Mouse (Mus musculus): ENCODE measurements around the gene Gm6899. TPM values are rescaled to one million over a fixed set of nuclear protein-coding genes. Genes with fewer than 3 reads are reported as not detected.

The Gm6899 gene
- polyA plus RNA-seq (2015; fragmentation: Nextera tagmentation; extraction: Ambion mirVana) = 0.28 and 0.38 TPM in 2 replicates

- DNase-seq (peak; percentile 84), ATAC-seq (ENCODE audit: low read depth) (peak; percentile 99)
- H3K27me3 ChIP-seq = no peaks in the 10 kb centered on the region
- no peaks in the 10 kb centered on the region for H3K9me3 ChIP-seq (replicated peaks)
- peak within 1 kb of the TSS; percentile 95 for H3K27ac ChIP-seq
- peak within 1 kb of the TSS; percentile 76 for H3K4me2 ChIP-seq
- peak within 1 kb of the TSS; percentile 96 for H3K9ac ChIP-seq
- peak within 1 kb of the TSS; percentile 90 for H3K4me3 ChIP-seq (replicated peaks)
- H3K36me3 ChIP-seq = peaks cover 15% of the 10 kb centered on the region
- H3K4me1 ChIP-seq (replicated peaks) = peaks cover 47% of the 10 kb centered on the region
- under 1% methylated on average over 60 of the region's 60 CpGs for whole genome bisulfite sequencing (ENCODE audit: insufficient replicate concordance)
Measured at GRCm38 (mm10) chr11:26593061-26594059, at the start of gene Gm6899, which contains the start of gene Vrk2. TSS of gene Gm6899 (plus strand) at chr11:26593241. TSS of gene Vrk2 (minus strand) at chr11:26593999.

GRCm38 (mm10) chr11:26551551-26551950 is 41.5 kb upstream of the Gm6899 start:
- H3K4me1 ChIP-seq (replicated peaks) = peaks cover 11% of the 10 kb centered on the region
- 66% methylated on average over 3 of the region's 3 CpGs for WGBS (ENCODE audit: insufficient replicate concordance)
- peak; percentile 86 for ATAC-seq (ENCODE audit: low read depth)

GRCm38 (mm10) chr11:26585409-26586366 is 7.4 kb upstream of the Gm6899 start:
- Histone ChIP-seq H3K4me3 (replicated peaks) (no peak overlapping the region), H3K9me3 (replicated peaks) (no peaks in the 10 kb centered on the region), H3K4me2 (no peak overlapping the region), H3K9ac (no peak overlapping the region), H3K27ac (no peak overlapping the region), H3K4me1 (replicated peaks) (peaks cover 10% of the 10 kb centered on the region; the same call in 1 of the 2 replicates), H3K27me3 (no peaks in the 10 kb centered on the region), H3K36me3 (peaks cover 29% of the 10 kb centered on the region)
- DNase-seq (no peak), ATAC-seq (ENCODE audit: low read depth) (no peak)
- 83% methylated on average over 17 of the region's 17 CpGs for WGBS (ENCODE audit: insufficient replicate concordance)

More at GRCm38 (mm10) chr11:26551551-26551950, 41.5 kb upstream of the Gm6899 start:
- H3K4me3 ChIP-seq (replicated peaks) = no peak overlapping the region
- no peak overlapping the region for H3K9ac ChIP-seq
- H3K9me3 ChIP-seq (replicated peaks) = no peaks in the 10 kb centered on the region
- H3K27ac ChIP-seq = 0 out of 2 replicates have a peak overlapping the region, but pooled peaks have one; percentile 12
- H3K36me3 ChIP-seq = peaks cover 15% of the 10 kb centered on the region
- DNase-seq = peak; percentile 20
- H3K4me2 ChIP-seq = no peak overlapping the region
- H3K27me3 ChIP-seq = no peaks in the 10 kb centered on the region

- Histone ChIP-seq H3K27ac (peak overlapping the region; percentile 41; the same call in 1 of the 2 replicates), H3K9me3 (replicated peaks) (no peaks in the 10 kb centered on the region), H3K36me3 (peaks cover 29% of the 10 kb centered on the region), H3K27me3 (no peaks in the 10 kb centered on the region), H3K4me3 (replicated peaks) (no peak overlapping the region), H3K9ac (no peak overlapping the region), H3K4me1 (replicated peaks) (peaks cover 12% of the 10 kb centered on the region; the same call in 1 of the 2 replicates), H3K4me2 (no peak overlapping the region)
- WGBS (ENCODE audit: insufficient replicate concordance) = 78% methylated on average over 6 of the region's 6 CpGs
- ATAC-seq (ENCODE audit: low read depth) (0 out of 2 replicates have a peak, but pooled peaks have one; percentile 15), DNase-seq (no peak)
Measured at GRCm38 (mm10) chr11:26586367-26587183, 6.5 kb upstream of the Gm6899 start.

GRCm38 (mm10) chr11:26587184-26587524 is 5.9 kb upstream of the Gm6899 start:
- H3K4me2 ChIP-seq = no peak overlapping the region
- H3K36me3 ChIP-seq = peaks cover 29% of the 10 kb centered on the region
- ATAC-seq (ENCODE audit: low read depth) = 0 out of 2 replicates have a peak, but pooled peaks have one; percentile 57
- peak overlapping the region; percentile 41; the same call in 1 of the 2 replicates for H3K27ac ChIP-seq
- WGBS (ENCODE audit: insufficient replicate concordance) = 87% methylated on average over 1 of the region's 1 CpGs
- peaks cover 14% of the 10 kb centered on the region for H3K4me1 ChIP-seq (replicated peaks)
- DNase-seq = no peak
- no peaks in the 10 kb centered on the region for H3K9me3 ChIP-seq (replicated peaks)
- no peak overlapping the region for H3K4me3 ChIP-seq (replicated peaks)
- H3K9ac ChIP-seq = no peak overlapping the region
- no peaks in the 10 kb centered on the region for H3K27me3 ChIP-seq

- WGBS (ENCODE audit: insufficient replicate concordance) = 24% methylated on average over 6 of the region's 6 CpGs
- Histone ChIP-seq H3K36me3 (peaks cover 15% of the 10 kb centered on the region), H3K4me1 (replicated peaks) (peaks cover 41% of the 10 kb centered on the region), H3K4me2 (peak overlapping the region; percentile 76), H3K27me3 (no peaks in the 10 kb centered on the region), H3K9ac (peak overlapping the region; percentile 96), H3K9me3 (replicated peaks) (no peaks in the 10 kb centered on the region), H3K27ac (peak overlapping the region; percentile 95), H3K4me3 (replicated peaks) (peak overlapping the region; percentile 90)
- no peak for ATAC-seq (ENCODE audit: low read depth)
- peak; percentile 10 for DNase-seq
Measured at GRCm38 (mm10) chr11:26592395-26593053, 517 bp upstream of the Gm6899 start.

- H3K9me3 ChIP-seq (replicated peaks) = no peaks in the 10 kb centered on the region
- DNase-seq = peak; percentile 28
- peaks cover 13% of the 10 kb centered on the region for H3K36me3 ChIP-seq
- WGBS (ENCODE audit: insufficient replicate concordance) = 46% methylated on average over 1 of the region's 1 CpGs
- no peak for ATAC-seq (ENCODE audit: low read depth)
- no peak overlapping the region for H3K9ac ChIP-seq
- no peak overlapping the region for H3K4me3 ChIP-seq (replicated peaks)
- H3K4me2 ChIP-seq = peak overlapping the region; percentile 47
- no peaks in the 10 kb centered on the region for H3K27me3 ChIP-seq
- H3K4me1 ChIP-seq (replicated peaks) = peaks cover 56% of the 10 kb centered on the region
- peak overlapping the region; percentile 91 for H3K27ac ChIP-seq
Measured at GRCm38 (mm10) chr11:26594487-26594886, 1.4 kb downstream of the Gm6899 start.

- no peaks in the 10 kb centered on the region for H3K27me3 ChIP-seq
- peak overlapping the region; percentile 63 for H3K27ac ChIP-seq
- ATAC-seq (ENCODE audit: low read depth) (no peak), DNase-seq (no peak)
- H3K36me3 ChIP-seq = no peaks in the 10 kb centered on the region
- no peak overlapping the region for H3K4me3 ChIP-seq (replicated peaks)
- no peak overlapping the region for H3K9ac ChIP-seq
- no peaks in the 10 kb centered on the region for H3K9me3 ChIP-seq (replicated peaks)
- peaks cover 65% of the 10 kb centered on the region for H3K4me1 ChIP-seq (replicated peaks)
- no peak overlapping the region for H3K4me2 ChIP-seq
- WGBS (ENCODE audit: insufficient replicate concordance) = 92% methylated on average over 1 of the region's 1 CpGs
Measured at GRCm38 (mm10) chr11:26596186-26596585, 3.1 kb downstream of the Gm6899 start.

- Histone ChIP-seq H3K9ac (no peak overlapping the region; the same call in 1 of the 2 replicates), H3K9me3 (replicated peaks) (no peaks in the 10 kb centered on the region), H3K27ac (peak overlapping the region; percentile 63), H3K27me3 (no peaks in the 10 kb centered on the region), H3K4me1 (replicated peaks) (peaks cover 63% of the 10 kb centered on the region), H3K4me3 (replicated peaks) (no peak overlapping the region), H3K4me2 (0 out of 2 replicates have a peak overlapping the region, but pooled peaks have one; percentile 10), H3K36me3 (no peaks in the 10 kb centered on the region)
- ATAC-seq (ENCODE audit: low read depth) (no peak), DNase-seq (no peak)
- 37% methylated on average over 6 of the region's 6 CpGs for WGBS (ENCODE audit: insufficient replicate concordance)
Measured at GRCm38 (mm10) chr11:26597145-26597544, 4.1 kb downstream of the Gm6899 start.

- H3K36me3 ChIP-seq = no peaks in the 10 kb centered on the region
- peaks cover 57% of the 10 kb centered on the region for H3K4me1 ChIP-seq (replicated peaks)
- H3K27ac ChIP-seq = peak overlapping the region; percentile 63
- no peak overlapping the region for H3K9ac ChIP-seq
- H3K4me3 ChIP-seq (replicated peaks) = no peak overlapping the region
- no peak for ATAC-seq (ENCODE audit: low read depth)
- no peak overlapping the region for H3K4me2 ChIP-seq
- H3K9me3 ChIP-seq (replicated peaks) = no peaks in the 10 kb centered on the region
- no peak for DNase-seq
- no peaks in the 10 kb centered on the region for H3K27me3 ChIP-seq
- WGBS (ENCODE audit: insufficient replicate concordance) = 76% methylated on average over 6 of the region's 6 CpGs
Measured at GRCm38 (mm10) chr11:26597761-26598160, 4.7 kb downstream of the Gm6899 start.

Data from liver, embryonic 13.5 days (tissue).